Mouse (Mus musculus): Measurements from ENCODE around the gene Pisd.

- TF ChIP-seq CTCF (IDR thresholded peaks at IDR 0.05; ENCODE audit: borderline replicate concordance, control insufficient read depth, extremely low read depth, insufficient read depth, low read length, poor library complexity) (no peak), POLR2A (IDR thresholded peaks at IDR 0.05; ENCODE audit: control insufficient read depth, extremely low read depth, insufficient read depth, low read length, poor library complexity) (no peak)
Observed at GRCm38 (mm10) chr5:32751736-32752135, 33.7 kb downstream of the Pisd start.
